Mouse (Mus musculus) CH12.LX (cell line): ENCODE results near the gene Hist1h1d. TPM values are rescaled to one million over a fixed set of nuclear protein-coding genes. Genes with fewer than 3 reads are reported as not detected.

Source experiments
- DNase-seq: peaks from one replicate; pipeline ENCODE4 v3.0.0-alpha.2; 2013; ENCODE audit errors: extremely low read depth
- H3K27ac ChIP-seq: 2 replicates; pipeline ENCODE4 v1.5.1; 2012; ENCODE audit warnings: low read depth, mild to moderate bottlenecking, control low read depth, moderate library complexity; ENCODE audit not compliant: insufficient read depth
- H3K27me3 ChIP-seq: replicated peaks from 2 replicates; pipeline ENCODE3; 2012; ENCODE audit warnings: inconsistent platforms
- H3K36me3 ChIP-seq, 2 experiments: replicated peaks in 1 of 2; 2 replicates each; pipeline versions ENCODE3 to v1.6.1; 2012; ENCODE audit warnings: inconsistent platforms in 1 of 2, low read length in 1 of 2, mild to moderate bottlenecking in 1 of 2, mixed read lengths in 1 of 2, moderate library complexity in 1 of 2; ENCODE audit not compliant: control insufficient read depth in 1 of 2, insufficient read depth in 1 of 2
- H3K4me1 ChIP-seq, 2 experiments: 2 replicates each; pipeline ENCODE4 v1.6.1; 2012; ENCODE audit warnings: inconsistent platforms in 1 of 2, moderate library complexity in 1 of 2; ENCODE audit not compliant: insufficient read depth in 2 of 2, control insufficient read depth in 1 of 2
- H3K4me2 ChIP-seq: 2 replicates; pipeline ENCODE4 v1.6.1; 2012; ENCODE audit warnings: low read depth, mild to moderate bottlenecking, control low read depth; ENCODE audit not compliant: poor library complexity, insufficient read depth, severe bottlenecking
- H3K4me3 ChIP-seq, 3 experiments: fragments of 150-350 bp in 1 of 3; sonication (generic) in 1 of 3; replicated peaks in 1 of 3; 2 replicates each; pipeline versions ENCODE3 to v1.5.1; 2011 to 2012; ENCODE audit warnings: low read depth in 2 of 3, low read length in 2 of 3, mild to moderate bottlenecking in 2 of 3, moderate library complexity in 2 of 3, control low read depth in 1 of 3, improper control_type of control experiment in 1 of 3, inconsistent platforms in 1 of 3, mixed read lengths in 1 of 3; ENCODE audit not compliant: poor library complexity in 1 of 3
- H3K79me2 ChIP-seq: replicated peaks from 2 replicates; pipeline ENCODE4 v1.6.1; 2012; ENCODE audit warnings: mild to moderate bottlenecking, moderate library complexity; ENCODE audit not compliant: control insufficient read depth, poor library complexity, insufficient read depth, severe bottlenecking; ENCODE audit errors: extremely low read depth
- H3K9ac ChIP-seq: 2 replicates; pipeline ENCODE4 v1.6.1; 2012; ENCODE audit warnings: low read depth, mild to moderate bottlenecking, control low read depth, moderate library complexity; ENCODE audit not compliant: insufficient read depth
- H3K9me3 ChIP-seq: replicated peaks from 2 replicates; pipeline ENCODE3; 2012; ENCODE audit warnings: low read length, inconsistent platforms, mixed read lengths
- BHLHE40 ChIP-seq: IDR thresholded peaks from 2 replicates; pipeline ENCODE4 v1.6.1; 2011; ENCODE audit warnings: mild to moderate bottlenecking, low read depth, low read length, improper control_type of control experiment
- CHD1 ChIP-seq: IDR thresholded peaks from 2 replicates; pipeline ENCODE4 v1.6.1; 2012; ENCODE audit warnings: low read depth, low read length, improper control_type of control experiment, inconsistent platforms
- CTCF ChIP-seq, 2 experiments: IDR thresholded peaks in 1 of 2; conservative IDR thresholded peaks in 1 of 2; 2 replicates each; pipeline ENCODE4 v1.5.1; 2011 to 2012; ENCODE audit warnings: low read depth in 2 of 2, low read length in 2 of 2, improper control_type of control experiment in 1 of 2, inconsistent platforms in 1 of 2, mild to moderate bottlenecking in 1 of 2, moderate library complexity in 1 of 2
- ELF1 ChIP-seq: IDR thresholded peaks from 2 replicates; pipeline ENCODE4 v1.6.1; 2014; ENCODE audit warnings: low read depth, mild to moderate bottlenecking, inconsistent platforms, low read length, improper control_type of control experiment
- GABPA ChIP-seq: IDR thresholded peaks from 2 replicates; pipeline ENCODE4 v1.6.1; 2012; ENCODE audit warnings: low read depth, low read length, improper control_type of control experiment, inconsistent platforms; ENCODE audit not compliant: insufficient replicate concordance
- HCFC1 ChIP-seq: IDR thresholded peaks from 2 replicates; pipeline ENCODE4 v1.6.1; 2012; ENCODE audit warnings: low read depth, mild to moderate bottlenecking, inconsistent platforms, low read length, improper control_type of control experiment
- IRF4 ChIP-seq: IDR thresholded peaks from 2 replicates; pipeline ENCODE4 v1.6.1; 2014; ENCODE audit warnings: low read depth, mild to moderate bottlenecking, inconsistent platforms, low read length, improper control_type of control experiment
- JUND ChIP-seq: conservative IDR thresholded peaks from 2 replicates; pipeline ENCODE4 v1.6.1; 2011; ENCODE audit warnings: low read depth, low read length, improper control_type of control experiment
- MAFK ChIP-seq: IDR thresholded peaks from 2 replicates; pipeline ENCODE4 v1.6.1; 2011; ENCODE audit warnings: low read length, improper control_type of control experiment; ENCODE audit not compliant: insufficient replicate concordance
- MAX ChIP-seq: IDR thresholded peaks from 2 replicates; pipeline ENCODE4 v1.6.1; 2011; ENCODE audit warnings: low read length, improper control_type of control experiment
- MAZ ChIP-seq: IDR thresholded peaks from 2 replicates; pipeline ENCODE4 v1.6.1; 2012; ENCODE audit warnings: low read depth, mild to moderate bottlenecking, inconsistent platforms, low read length, improper control_type of control experiment, moderate library complexity
- MEF2A ChIP-seq: IDR thresholded peaks from 2 replicates; pipeline ENCODE4 v1.6.1; 2014; ENCODE audit warnings: low read depth, mild to moderate bottlenecking, inconsistent platforms, low read length, improper control_type of control experiment, borderline replicate concordance
- MXI1 ChIP-seq: IDR thresholded peaks from 2 replicates; pipeline ENCODE4 v1.6.1; 2011; ENCODE audit warnings: mild to moderate bottlenecking, low read depth, low read length, improper control_type of control experiment
- MYC ChIP-seq: IDR thresholded peaks from 2 replicates; pipeline ENCODE4 v1.6.1; 2011; ENCODE audit warnings: low read depth, mild to moderate bottlenecking, improper control_type of control experiment, low read length
- NELFE ChIP-seq: IDR thresholded peaks from 2 replicates; pipeline ENCODE4 v1.6.1; 2011; ENCODE audit warnings: low read depth, low read length, improper control_type of control experiment
- RAD21 ChIP-seq: IDR thresholded peaks from 2 replicates; pipeline ENCODE4 v1.6.1; 2011; ENCODE audit warnings: low read depth, mild to moderate bottlenecking, low read length, improper control_type of control experiment, moderate library complexity
- RCOR1 ChIP-seq: conservative IDR thresholded peaks from 2 replicates; pipeline ENCODE4 v1.6.1; 2012; ENCODE audit warnings: low read depth, mild to moderate bottlenecking, inconsistent platforms, low read length, improper control_type of control experiment
- SIN3A ChIP-seq: IDR thresholded peaks from 2 replicates; pipeline ENCODE4 v1.6.1; 2012; ENCODE audit warnings: low read length, improper control_type of control experiment, inconsistent platforms
- SMC3 ChIP-seq: IDR thresholded peaks from 2 replicates; pipeline ENCODE4 v1.6.1; 2011; ENCODE audit warnings: low read depth, low read length, improper control_type of control experiment
- TCF12 ChIP-seq: IDR thresholded peaks from 2 replicates; pipeline ENCODE4 v1.6.1; 2014; ENCODE audit warnings: low read depth, mild to moderate bottlenecking, inconsistent platforms, low read length, improper control_type of control experiment
- ZC3H11A ChIP-seq: IDR thresholded peaks from 2 replicates; pipeline ENCODE4 v1.6.1; 2012; ENCODE audit warnings: low read depth, mild to moderate bottlenecking, inconsistent platforms, low read length, improper control_type of control experiment
- ZNF384 ChIP-seq: IDR thresholded peaks from 2 replicates; pipeline ENCODE4 v1.6.1; 2012; ENCODE audit warnings: low read depth, low read length, improper control_type of control experiment, inconsistent platforms
- dilution Hi-C: fragments of 300-500 bp; cut with MboI; formaldehyde crosslinking; loops from 2 replicates; pipeline ENCODE4 v1.14.3; 2020; ENCODE audit warnings: low sequenced_read_pairs; ENCODE audit not compliant: extremely low pct_unique_long_range_greater_than_20kb, extremely low pct_ligation_motif_present
- in situ Hi-C: fragments of 300-500 bp; cut with MboI; formaldehyde crosslinking; loops from 3 replicates; pipeline ENCODE4 v1.14.3; 2019; ENCODE audit warnings: low sequenced_read_pairs, low pct_ligation_motif_present, low pct_unique_long_range_greater_than_20kb, mixed read lengths
- polyA plus RNA-seq: library from polyadenylated mRNA; unstranded; fragments of >175 nt; gene quantifications from 2 replicates; pipeline ENCODE4 v1.2.1, GENCODE M21; 2012; ENCODE audit warnings: low read depth; ENCODE audit not compliant: insufficient read length
- total RNA-seq, 2 experiments: library from RNA; depleted of rRNA; stranded (reverse); fragments of 300-350 nt in 1 of 2; fragments of >200 nt in 1 of 2; gene quantifications; 2 replicates each; pipeline ENCODE4 v1.2.3; 2012 to 2014

Gene Hist1h1d
- total and polyA plus RNA-seq, 3 experiments = 0.14 to 112 (median 2.3) TPM

DNA sequence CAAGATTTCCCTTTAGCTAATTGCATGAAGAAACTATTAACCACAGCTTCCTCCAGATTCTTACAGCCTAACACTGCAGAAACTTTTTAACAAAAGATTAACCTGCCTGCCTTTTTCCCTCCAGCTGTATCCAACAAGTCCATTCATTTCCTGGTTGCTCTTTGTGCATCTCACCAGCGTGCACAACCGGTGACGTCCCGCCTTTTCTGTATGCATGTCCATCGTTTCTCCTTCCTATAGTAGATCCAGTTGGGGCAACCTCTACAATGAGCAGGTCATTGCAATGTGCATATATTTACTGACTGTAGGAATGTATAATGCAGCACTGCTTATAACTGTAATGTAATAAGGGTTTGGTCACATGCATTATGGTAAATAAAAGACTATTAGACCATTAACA is 29.1 kb upstream of the Hist1h1d start (continued):
- no peak for TF ChIP-seq MEF2A

DNA sequence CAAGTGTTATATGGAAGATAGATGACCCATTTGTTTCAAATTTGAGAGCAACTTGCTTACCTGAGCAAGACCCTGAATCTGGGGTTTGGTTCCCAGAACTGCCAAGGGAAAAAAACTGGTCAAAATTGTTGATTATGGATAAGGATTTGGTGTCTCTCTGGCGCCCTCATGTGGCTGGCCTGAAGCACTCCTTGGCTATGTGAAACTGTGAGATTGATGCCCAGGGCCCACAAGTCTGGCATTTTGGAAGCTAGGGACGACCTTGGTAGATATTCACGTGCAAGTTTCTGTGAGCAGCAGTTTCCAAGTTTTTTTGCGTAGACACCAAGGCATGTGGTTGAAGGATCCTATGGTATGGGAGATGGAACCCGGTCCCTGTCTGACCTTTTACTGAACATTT is 28.4 kb upstream of the Hist1h1d start:
- H3K4me1 ChIP-seq = peaks cover 5 to 56% of the 10 kb centered on the region in 2 experiments; a peak in 3 of 4 replicates
- H3K27me3 ChIP-seq = no peaks in the 10 kb centered on the region
- no peaks in the 10 kb centered on the region for H3K36me3 ChIP-seq
- no peak overlapping the region for H3K4me3 ChIP-seq
- in situ Hi-C loops = loop anchor here (5.0 to 25.0 kb wide), 3 partner anchors 92 to 1587 kb away; partner anchors contain the start of genes Hist1h2ah, Hist1h2bk and Zfp184
- peak; percentile 90 for DNase-seq
- dilution Hi-C loops = no loop called here
- H3K9me3 ChIP-seq = no peaks in the 10 kb centered on the region
- TF ChIP-seq CTCF (conservative IDR thresholded peaks at IDR 0.05 in 1 of 2, IDR thresholded peaks at IDR 0.05 in 1 of 2; ENCODE audit: low read depth in 2 of 2, low read length in 2 of 2) (peak; percentile 84 to 94), MAZ (no peak), IRF4 (no peak; the same call in 1 of the 2 replicates), MAFK (0 out of 2 replicates have a peak, but pooled peaks have one; percentile 12), RCOR1 (0 out of 2 replicates have a peak, but pooled peaks have one; percentile 37), GABPA (no peak), JUND (0 out of 2 replicates have a peak, but pooled peaks have one; percentile 25), SMC3 (peak; percentile 90), BHLHE40 (peak; percentile 74), MXI1 (0 out of 2 replicates have a peak, but pooled peaks have one; percentile 54), MEF2A (peak; percentile 33; the same call in 1 of the 2 replicates), NELFE (peak; percentile 50; the same call in 1 of the 2 replicates), MYC (0 out of 2 replicates have a peak, but pooled peaks have one; percentile 33), ZC3H11A (peak; percentile 59; the same call in 1 of the 2 replicates), RAD21 (peak; percentile 86), CHD1 (no peak), MAX (no peak), SIN3A (peak; percentile 78), ZNF384 (peak; percentile 89), HCFC1 (0 out of 2 replicates have a peak, but pooled peaks have one; percentile 29), TCF12 (0 out of 2 replicates have a peak, but pooled peaks have one; percentile 32), ELF1 (0 out of 2 replicates have a peak, but pooled peaks have one; percentile 26)
- H3K4me2 ChIP-seq = peak overlapping the region; percentile 96
- no peak overlapping the region for H3K27ac ChIP-seq
- no peak overlapping the region for H3K9ac ChIP-seq
- H3K79me2 ChIP-seq = no peaks in the 10 kb centered on the region
